Mouse (Mus musculus) CD8-positive naive resting alpha-beta T cell, adult 2 months (primary cell): ENCODE data around the gene Gm17535.
"Not testable (repeated sequence)": the region's sequence is repeated elsewhere in the genome, so short reads cannot be mapped to it uniquely, and the experiment has no call there.

Experiments used
- DNase-seq, 2 experiments: peaks; one replicate each; pipeline ENCODE4 v3.0.0; 2022; ENCODE audit warnings: low read depth in 2 of 2, low spot score in 2 of 2

Gm17535 gene

GRCm38 (mm10) chr9:3034299-3034698 is at the start of gene Gm17535:
TSS of gene Gm17535 (plus strand) at chr9:3034599.
- not testable (repeated sequence) for DNase-seq

- DNase-seq = peak; percentile 49 to 54
Observed at GRCm38 (mm10) chr9:3000445-3000972, 33.9 kb upstream of the Gm17535 start, which contains the start of gene Gm10722. TSS of gene Gm10722 (plus strand) at chr9:3000922.

GRCm38 (mm10) chr9:3001006-3001405 is 33.4 kb upstream of the Gm17535 start:
- DNase-seq = peak; percentile 51 to 66

GRCm38 (mm10) chr9:3001948-3002659 is 32.3 kb upstream of the Gm17535 start:
- peak; percentile 100 for DNase-seq

GRCm38 (mm10) chr9:3002794-3003396 is 31.5 kb upstream of the Gm17535 start, which contains the start of gene Gm11168:
TSS of gene Gm11168 (plus strand) at chr9:3003346.
- DNase-seq = not testable (repeated sequence)

GRCm38 (mm10) chr9:3006179-3006578 is 28.2 kb upstream of the Gm17535 start:
- not testable (repeated sequence) for DNase-seq

GRCm38 (mm10) chr9:3006636-3007035 is 27.8 kb upstream of the Gm17535 start:
- DNase-seq = peak; percentile 100

GRCm38 (mm10) chr9:3007272-3007671 is 27.1 kb upstream of the Gm17535 start:
- not testable (repeated sequence) for DNase-seq

- not testable (repeated sequence) for DNase-seq
Observed at GRCm38 (mm10) chr9:3009331-3009730, 25.1 kb upstream of the Gm17535 start.

GRCm38 (mm10) chr9:3012054-3012621 is 22.3 kb upstream of the Gm17535 start:
- DNase-seq = not testable (repeated sequence)

- DNase-seq = not testable (repeated sequence)
Observed at GRCm38 (mm10) chr9:3012733-3013279, 21.6 kb upstream of the Gm17535 start, which contains the start of gene Gm10721. TSS of gene Gm10721 (plus strand) at chr9:3013140.

- not testable (repeated sequence) for DNase-seq
Observed at GRCm38 (mm10) chr9:3015354-3015753, 19.0 kb upstream of the Gm17535 start, which contains the start of gene Gm10720. TSS of gene Gm10720 (plus strand) at chr9:3015654.

GRCm38 (mm10) chr9:3015896-3016295 is 18.5 kb upstream of the Gm17535 start:
- not testable (repeated sequence) for DNase-seq

GRCm38 (mm10) chr9:3017108-3017507 is 17.3 kb upstream of the Gm17535 start, which contains the start of gene Gm10719:
TSS of gene Gm10719 (plus strand) at chr9:3017408.
- DNase-seq = not testable (repeated sequence)

- DNase-seq = peak in 1 of 2 experiments; percentile 100
Observed at GRCm38 (mm10) chr9:3018944-3019343, 15.5 kb upstream of the Gm17535 start.

- DNase-seq = peak; percentile 69 to 86
Observed at GRCm38 (mm10) chr9:3019835-3020727, 14.3 kb upstream of the Gm17535 start.

GRCm38 (mm10) chr9:3022316-3023008 is 11.9 kb upstream of the Gm17535 start:
- peak; percentile 90 to 92 for DNase-seq

GRCm38 (mm10) chr9:3023312-3023984 is 11.0 kb upstream of the Gm17535 start, which contains the start of gene Gm10718:
TSS of gene Gm10718 (plus strand) at chr9:3023547.
- DNase-seq = peak; percentile 80 to 82
